Mouse (Mus musculus): Measurements from ENCODE around the gene Ltbp1. TPM values are rescaled to one million over a fixed set of nuclear protein-coding genes. Genes with fewer than 3 reads are reported as not detected.

Gene Ltbp1
- polyA plus RNA-seq, 1 experiment from 2014 or later, result 48.0 TPM

DNA sequence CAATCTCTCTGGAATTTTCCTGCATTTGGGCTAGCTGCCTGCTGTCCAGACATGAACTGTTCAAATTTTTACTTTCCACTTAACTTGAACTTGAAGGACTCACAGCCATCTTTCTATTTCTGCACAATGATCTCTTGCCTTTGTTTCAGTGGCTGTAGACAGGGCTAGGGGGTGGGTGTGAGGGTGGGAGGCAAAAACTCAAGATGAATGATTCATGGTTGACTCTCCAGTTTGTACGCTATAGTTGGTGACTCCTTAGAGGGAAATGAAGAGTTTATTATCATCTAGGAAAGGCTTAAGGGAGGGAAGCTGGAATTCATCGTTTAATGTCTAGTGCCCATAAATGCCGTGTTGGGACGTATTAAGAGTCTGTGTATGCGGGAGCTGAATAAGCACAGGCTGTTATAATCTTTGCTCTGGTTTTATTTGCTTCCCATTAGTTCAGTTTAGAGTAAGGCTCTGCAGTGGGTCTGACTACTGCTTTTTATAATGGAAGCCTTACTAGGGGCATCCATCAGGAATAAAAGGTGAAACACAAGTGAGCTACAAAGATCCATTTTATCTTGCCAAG lies 436.0 kb downstream of the Ltbp1 start:
- H3K9ac ChIP-seq, result no peak overlapping the region
- ATAC-seq (ENCODE audit: insufficient number of reproducible peaks, low FRiP score, low TSS enrichment, low read depth), result no peak
- no peak overlapping the region for H3K4me3 ChIP-seq (replicated peaks)
- peaks cover 5% of the 10 kb centered on the region; the same call in 1 of the 2 replicates for H3K4me1 ChIP-seq
- no peak overlapping the region for H3K27ac ChIP-seq (replicated peaks)
- no peaks in the 10 kb centered on the region for H3K36me3 ChIP-seq
- H3K9me3 ChIP-seq (replicated peaks), result no peaks in the 10 kb centered on the region
- H3K4me2 ChIP-seq (replicated peaks), result no peak overlapping the region
- H3K27me3 ChIP-seq, result no peaks in the 10 kb centered on the region
- 80% methylated on average over 5 of the region's 5 CpGs for WGBS

Measured in embryonic facial prominence, embryonic 15.5 days (tissue).